Mouse (Mus musculus) G1E (cell line): ENCODE results near the gene Mpped2. TPM values are rescaled to one million over a fixed set of nuclear protein-coding genes. Genes with fewer than 3 reads are reported as not detected.

ENCODE experiments used
- ATAC-seq: 2 replicates; pipeline ENCODE4 v1.8.0; 2016; ENCODE audit warnings: mild to moderate bottlenecking; ENCODE audit not compliant: insufficient number of reproducible peaks, poor library complexity, low FRiP score, severe bottlenecking; ENCODE audit errors: extremely low read depth
- DNase-seq: peaks from one replicate; pipeline ENCODE4 v3.0.0; 2012; ENCODE audit warnings: low spot score
- H3K27me3 ChIP-seq: 2 replicates; pipeline ENCODE4 v1.6.1; 2012; ENCODE audit warnings: mild to moderate bottlenecking, low read length, inconsistent platforms; ENCODE audit not compliant: insufficient read depth
- H3K36me3 ChIP-seq: replicated peaks from 2 replicates; pipeline ENCODE3; 2012; ENCODE audit warnings: mild to moderate bottlenecking, inconsistent platforms
- H3K4me1 ChIP-seq: 2 replicates; pipeline ENCODE4 v1.6.1; 2012; ENCODE audit warnings: low read depth, low read length, inconsistent platforms, mixed read lengths; ENCODE audit not compliant: insufficient read depth
- H3K4me3 ChIP-seq: 2 replicates; pipeline ENCODE4 v1.5.1; 2012; ENCODE audit warnings: low read depth, mild to moderate bottlenecking, inconsistent platforms, low read length, moderate library complexity, mixed read lengths
- H3K9me3 ChIP-seq: replicated peaks from 2 replicates; pipeline ENCODE4 v1.6.1; 2012; ENCODE audit warnings: inconsistent platforms
- CTCF ChIP-seq: IDR thresholded peaks from 2 replicates; pipeline ENCODE4 v1.5.1; 2012; ENCODE audit warnings: low read depth, low read length, inconsistent platforms, mixed read lengths
- GATA1 ChIP-seq: IDR thresholded peaks from 2 replicates; pipeline ENCODE4 v1.6.1; 2012; ENCODE audit warnings: borderline replicate concordance, low read length, inconsistent platforms, mixed read lengths
- GATA2 ChIP-seq: IDR thresholded peaks from 2 replicates; pipeline ENCODE4 v1.6.1; 2012; ENCODE audit warnings: low read depth, low read length, inconsistent platforms, borderline replicate concordance
- POLR2AphosphoS5 ChIP-seq: IDR thresholded peaks from 2 replicates; pipeline ENCODE4 v1.6.1; 2012; ENCODE audit warnings: low read depth, low read length, inconsistent platforms; ENCODE audit not compliant: insufficient replicate concordance
- TAL1 ChIP-seq: conservative IDR thresholded peaks from 2 replicates; pipeline ENCODE4 v1.6.1; 2012; ENCODE audit warnings: low read depth, low read length, inconsistent platforms, mixed read lengths
- polyA plus RNA-seq: library from polyadenylated mRNA; stranded (reverse); fragments of >175 nt; gene quantifications from 2 replicates; pipeline ENCODE4 v1.2.3, GENCODE M21; 2012
- total RNA-seq, 2 experiments: library from RNA; stranded (forward) in 1 of 2; stranded (reverse) in 1 of 2; fragments of 200-1000 nt in 1 of 2; fragments of >200 nt in 1 of 2; fragmentation: Nextera tagmentation in 1 of 2; gene quantifications; 2 replicates each; pipeline ENCODE4 v1.2.3; 2014 to 2017

Gene Mpped2
- total and polyA plus RNA-seq, 3 experiments = 0.11 TPM; not detected in 2

- Histone ChIP-seq H3K27me3 (no peaks in the 10 kb centered on the region), H3K36me3 (no peaks in the 10 kb centered on the region), H3K9me3 (peaks cover 30% of the 10 kb centered on the region), H3K4me3 (no peak overlapping the region), H3K4me1 (no peaks in the 10 kb centered on the region)
- ATAC-seq (no peak), DNase-seq (no peak)
- TF ChIP-seq GATA2 (no peak), POLR2AphosphoS5 (no peak), TAL1 (no peak), GATA1 (no peak), CTCF (no peak)
These were observed 37.8 kb upstream of the Mpped2 start for GRCm38 (mm10) chr2:106655271-106655670.

- Histone ChIP-seq H3K4me3 (no peak overlapping the region), H3K27me3 (no peaks in the 10 kb centered on the region), H3K4me1 (no peaks in the 10 kb centered on the region), H3K36me3 (no peaks in the 10 kb centered on the region), H3K9me3 (peaks cover 23% of the 10 kb centered on the region)
- DNase-seq (no peak), ATAC-seq (no peak)
- TF ChIP-seq POLR2AphosphoS5 (no peak), CTCF (no peak), GATA1 (no peak), GATA2 (no peak), TAL1 (no peak)
These were observed 27.8 kb upstream of the Mpped2 start for GRCm38 (mm10) chr2:106665271-106665670.

- no peaks in the 10 kb centered on the region for H3K36me3 ChIP-seq
- TF ChIP-seq POLR2AphosphoS5 = no peak
- no peak for TF ChIP-seq TAL1
- no peak for TF ChIP-seq CTCF
- TF ChIP-seq GATA1 = no peak
- no peak for TF ChIP-seq GATA2
- no peak overlapping the region for H3K4me3 ChIP-seq
- no peak for ATAC-seq
- no peaks in the 10 kb centered on the region for H3K4me1 ChIP-seq
- peaks cover 31% of the 10 kb centered on the region for H3K9me3 ChIP-seq
- DNase-seq = no peak
- H3K27me3 ChIP-seq = no peaks in the 10 kb centered on the region
These were observed 18.8 kb upstream of the Mpped2 start for GRCm38 (mm10) chr2:106674319-106674718.

- no peaks in the 10 kb centered on the region for H3K36me3 ChIP-seq
- H3K27me3 ChIP-seq = no peaks in the 10 kb centered on the region
- TF ChIP-seq TAL1 (no peak), CTCF (no peak), GATA2 (no peak), POLR2AphosphoS5 (no peak), GATA1 (no peak)
- ATAC-seq (no peak), DNase-seq (no peak)
- H3K4me1 ChIP-seq = no peaks in the 10 kb centered on the region
- peaks cover 23% of the 10 kb centered on the region for H3K9me3 ChIP-seq
- H3K4me3 ChIP-seq = no peak overlapping the region
These were observed 15.6 kb upstream of the Mpped2 start for GRCm38 (mm10) chr2:106677449-106677848.

GRCm38 (mm10) chr2:106679720-106680455 is 13.2 kb upstream of the Mpped2 start:
- H3K9me3 ChIP-seq = peaks cover 20% of the 10 kb centered on the region
- no peak overlapping the region for H3K4me3 ChIP-seq
- no peaks in the 10 kb centered on the region for H3K36me3 ChIP-seq
- H3K4me1 ChIP-seq = no peaks in the 10 kb centered on the region
- no peaks in the 10 kb centered on the region for H3K27me3 ChIP-seq
- DNase-seq (no peak), ATAC-seq (no peak)
- TF ChIP-seq TAL1 (no peak), GATA1 (no peak), GATA2 (no peak), POLR2AphosphoS5 (no peak), CTCF (no peak)

GRCm38 (mm10) chr2:106683185-106683831 is 9.8 kb upstream of the Mpped2 start:
- TF ChIP-seq GATA2 (no peak), CTCF (no peak), GATA1 (no peak), POLR2AphosphoS5 (no peak)
- H3K9me3 ChIP-seq = peaks cover 11% of the 10 kb centered on the region; the same call in 1 of the 2 replicates
- H3K36me3 ChIP-seq = no peaks in the 10 kb centered on the region
- no peak overlapping the region for H3K4me3 ChIP-seq
- H3K27me3 ChIP-seq = no peaks in the 10 kb centered on the region
- H3K4me1 ChIP-seq = no peaks in the 10 kb centered on the region
- no peak for ATAC-seq
- DNase-seq = no peak
